Mouse (Mus musculus): Measurements from ENCODE around the gene Smoc1. TPM values are rescaled to one million over a fixed set of nuclear protein-coding genes. Genes with fewer than 3 reads are reported as not detected.

The Smoc1 gene
- 0.17 TPM in 1 of 4 replicates, not detected in the others for total RNA-seq (2023)

GRCm38 (mm10) chr12:81026277-81026994, at the start of gene Smoc1:
Gene Smoc1, plus strand, starts transcription at chr12:81026808.

Other genes starting within 250 kb of the Smoc1 start
- 110 to 127 TPM (median 122 TPM) in 4 replicates for gene Susd6, start 236.3 kb upstream of the Smoc1 start, total RNA-seq (2023)
- 1,301 to 1,366 TPM (median 1,337 TPM) in 4 replicates for gene Srsf5, start 81.3 kb upstream of the Smoc1 start, total RNA-seq (2023)
- gene Slc10a1, start 58.1 kb upstream of the Smoc1 start, total RNA-seq (2023) = not detected in 4 replicates

All from B cell, adult 62 days (primary cell).